Mouse (Mus musculus): ENCODE measurements at regions not wholly inside any gene's neighbourhood (a gene's known extent, or its start where the extent isn't known, plus 50 kb on each side); places are given as distances from the start of the nearest gene placed in this dataset.
A peak's percentile ranks its signal among the peaks of the same experiment; 100 is the strongest.

DNA sequence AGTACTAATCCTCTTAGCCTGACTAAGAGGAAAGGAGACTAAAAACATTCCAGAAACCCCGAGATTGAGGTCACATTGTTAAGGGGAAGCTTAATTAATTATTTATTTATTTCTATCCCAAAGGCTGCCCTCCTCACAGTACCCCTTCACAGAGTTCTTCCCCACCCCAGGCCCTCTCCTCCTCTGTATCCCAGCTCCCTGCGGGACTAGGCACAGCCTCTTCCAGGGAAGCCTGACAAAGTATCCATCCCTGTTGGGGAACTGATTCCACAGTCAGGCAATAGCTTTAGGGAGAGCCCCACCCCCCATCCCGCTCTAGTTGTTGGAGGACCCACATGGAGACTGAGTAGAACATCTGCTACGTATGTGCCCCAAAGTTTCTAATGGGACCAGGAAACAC lies 254.6 kb downstream of the Atp23 start:
- DNase-seq (ENCODE audit: low read depth, low spot score), result no peak

- DNase-seq (ENCODE audit: low read depth, low spot score), result no peak
Observed at GRCm38 (mm10) chr10:126641792-126642289, 259.3 kb downstream of the Atp23 start.

- DNase-seq (ENCODE audit: low read depth, low spot score), result no peak
Observed at GRCm38 (mm10) chr10:126634731-126635130, 266.4 kb downstream of the Atp23 start.

- DNase-seq (ENCODE audit: low read depth, low spot score), result peak; percentile 2
Observed at GRCm38 (mm10) chr10:126628057-126628456, 273.1 kb downstream of the Atp23 start.

- peak; percentile 20 for DNase-seq (ENCODE audit: low read depth, low spot score)
Observed at GRCm38 (mm10) chr10:126625466-126625865, 275.7 kb downstream of the Atp23 start.

- no peak for DNase-seq (ENCODE audit: low read depth, low spot score)
Observed at GRCm38 (mm10) chr10:126620802-126621201, 280.4 kb downstream of the Atp23 start.

- DNase-seq (ENCODE audit: low read depth, low spot score), result no peak
Observed at GRCm38 (mm10) chr10:126619970-126620369, 281.2 kb downstream of the Atp23 start.

DNA sequence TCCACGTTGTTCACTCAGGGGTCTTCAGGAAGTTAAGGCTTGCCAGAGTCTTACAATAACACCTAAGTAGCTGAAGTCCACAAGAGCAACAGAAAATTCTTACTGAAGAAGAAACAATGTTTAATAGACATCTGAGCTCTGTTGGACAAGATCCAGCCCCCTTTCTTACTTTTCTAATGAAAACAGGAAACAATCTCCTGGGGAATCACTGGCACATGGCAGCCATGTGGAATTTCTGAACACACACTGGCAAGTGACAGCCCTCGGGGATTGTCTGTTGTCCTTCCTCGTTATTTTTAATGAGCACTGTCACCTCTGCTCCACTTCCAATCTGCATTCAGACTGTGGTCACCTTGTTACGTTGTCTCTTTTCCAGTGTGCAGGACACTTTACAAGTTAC lies 288.9 kb downstream of the Atp23 start:
- no peak for DNase-seq (ENCODE audit: low read depth, low spot score)

DNA sequence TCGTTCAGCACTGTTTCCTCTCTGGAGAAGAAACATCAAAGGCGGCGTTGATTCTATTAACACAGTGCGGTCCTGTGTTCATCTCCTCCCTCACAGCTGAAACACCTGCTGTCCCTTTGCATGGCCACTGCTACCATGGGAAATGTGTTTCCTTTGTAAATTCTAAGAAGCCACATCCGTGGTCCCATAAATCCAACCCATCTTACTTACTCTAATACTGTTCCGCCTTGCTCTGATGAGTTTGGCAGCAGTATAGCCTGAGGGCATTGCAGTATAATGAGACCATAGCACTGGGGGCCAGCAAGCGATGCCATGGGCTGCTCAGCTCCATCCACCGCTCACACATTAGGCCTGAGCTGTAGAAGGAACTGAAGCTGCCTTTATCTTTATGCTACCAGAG lies 290.6 kb downstream of the Atp23 start:
- no peak for DNase-seq (ENCODE audit: low read depth, low spot score)

DNA sequence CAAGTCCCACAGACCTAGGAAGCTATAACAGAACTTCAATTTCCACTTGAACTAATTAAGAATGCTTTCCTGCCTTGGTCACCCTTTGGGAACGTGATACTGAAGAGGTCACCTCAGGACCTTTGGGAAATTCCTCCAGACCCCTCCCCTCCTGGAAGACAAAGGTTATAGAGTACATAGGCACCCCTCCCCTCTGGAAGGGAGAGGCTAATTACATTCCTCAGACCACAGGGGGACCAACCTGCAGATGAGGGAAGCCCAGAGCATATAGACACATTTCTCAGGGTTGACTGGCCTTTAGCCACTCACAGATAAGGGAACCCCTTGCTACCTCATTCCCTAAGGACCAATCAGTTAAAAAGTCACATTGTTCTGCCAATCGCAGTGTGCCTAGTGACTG lies 301.5 kb downstream of the Atp23 start:
- no peak for DNase-seq (ENCODE audit: low read depth, low spot score)

GRCm38 (mm10) chr10:126568155-126568554 lies 333.0 kb downstream of the Atp23 start:
- no peak for DNase-seq (ENCODE audit: low read depth, low spot score)

DNA sequence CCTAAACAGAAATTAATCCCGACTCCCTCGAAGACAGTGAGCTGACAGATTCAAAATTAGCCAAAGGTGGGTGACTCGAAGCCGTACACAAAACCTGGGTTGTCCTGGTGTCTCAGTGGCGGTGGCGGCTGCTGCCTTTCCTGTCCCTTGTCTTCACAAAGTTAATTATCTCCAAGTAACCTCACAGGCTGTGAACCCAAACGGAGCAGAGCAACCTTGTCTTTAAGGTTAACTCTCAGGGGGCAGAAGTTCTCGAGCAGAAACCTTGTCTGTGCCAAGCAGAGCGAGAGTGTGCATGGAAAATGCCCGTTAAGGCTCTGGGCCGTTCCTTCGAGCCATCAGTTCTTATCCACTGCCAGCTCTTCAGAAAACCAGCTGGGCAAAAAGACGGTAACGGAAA lies 335.8 kb downstream of the Atp23 start:
- no peak for DNase-seq (ENCODE audit: low read depth, low spot score)

DNA sequence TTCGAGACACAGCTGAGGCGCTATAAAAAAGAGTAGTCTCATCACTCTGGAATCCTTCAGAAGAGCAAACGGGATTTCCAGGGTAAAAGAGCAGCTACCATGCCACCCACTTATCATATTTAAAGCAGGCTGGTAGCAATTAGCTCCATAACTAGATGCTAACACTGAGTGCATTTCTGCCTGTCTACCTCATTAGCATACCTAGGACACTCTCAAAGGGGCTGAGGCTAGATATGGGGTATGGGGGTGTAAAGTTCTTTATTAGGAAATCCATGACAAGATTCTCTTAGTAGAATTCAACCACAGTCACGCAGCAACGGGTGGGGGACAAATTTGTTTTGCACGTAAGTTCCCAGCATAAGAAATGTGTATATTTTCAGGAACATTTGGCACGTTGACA lies 346.1 kb downstream of the Atp23 start:
- no peak for DNase-seq (ENCODE audit: low read depth, low spot score)

- DNase-seq (ENCODE audit: low read depth, low spot score), result no peak
Observed at GRCm38 (mm10) chr10:126531950-126532349, 369.2 kb downstream of the Atp23 start.

DNA sequence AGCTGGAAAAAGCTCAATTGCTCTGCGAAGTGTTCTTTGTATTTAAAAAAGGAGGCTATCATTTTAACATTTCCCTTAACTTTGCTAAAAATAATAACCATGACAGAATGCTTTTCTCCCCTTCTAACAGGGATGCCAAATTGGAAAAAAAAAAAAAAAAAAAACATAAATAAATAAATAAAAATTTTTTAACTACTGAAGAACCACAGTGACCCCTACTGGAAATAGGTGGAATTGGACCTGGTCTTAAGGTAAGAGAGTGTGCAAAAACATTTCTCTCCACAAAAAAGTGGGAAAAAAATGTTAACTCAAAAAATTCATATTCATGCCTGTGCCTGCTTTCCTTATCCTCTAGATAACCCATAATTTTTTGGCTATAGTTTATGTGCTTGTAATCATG lies 369.8 kb downstream of the Atp23 start:
- peak; percentile 54 for DNase-seq (ENCODE audit: low read depth, low spot score)

- DNase-seq (ENCODE audit: low read depth, low spot score), result no peak
Observed at GRCm38 (mm10) chr10:126528801-126529200, 372.4 kb downstream of the Atp23 start.

- DNase-seq (ENCODE audit: low read depth, low spot score), result no peak
Observed at GRCm38 (mm10) chr10:126526186-126526585, 375.0 kb downstream of the Atp23 start.

DNA sequence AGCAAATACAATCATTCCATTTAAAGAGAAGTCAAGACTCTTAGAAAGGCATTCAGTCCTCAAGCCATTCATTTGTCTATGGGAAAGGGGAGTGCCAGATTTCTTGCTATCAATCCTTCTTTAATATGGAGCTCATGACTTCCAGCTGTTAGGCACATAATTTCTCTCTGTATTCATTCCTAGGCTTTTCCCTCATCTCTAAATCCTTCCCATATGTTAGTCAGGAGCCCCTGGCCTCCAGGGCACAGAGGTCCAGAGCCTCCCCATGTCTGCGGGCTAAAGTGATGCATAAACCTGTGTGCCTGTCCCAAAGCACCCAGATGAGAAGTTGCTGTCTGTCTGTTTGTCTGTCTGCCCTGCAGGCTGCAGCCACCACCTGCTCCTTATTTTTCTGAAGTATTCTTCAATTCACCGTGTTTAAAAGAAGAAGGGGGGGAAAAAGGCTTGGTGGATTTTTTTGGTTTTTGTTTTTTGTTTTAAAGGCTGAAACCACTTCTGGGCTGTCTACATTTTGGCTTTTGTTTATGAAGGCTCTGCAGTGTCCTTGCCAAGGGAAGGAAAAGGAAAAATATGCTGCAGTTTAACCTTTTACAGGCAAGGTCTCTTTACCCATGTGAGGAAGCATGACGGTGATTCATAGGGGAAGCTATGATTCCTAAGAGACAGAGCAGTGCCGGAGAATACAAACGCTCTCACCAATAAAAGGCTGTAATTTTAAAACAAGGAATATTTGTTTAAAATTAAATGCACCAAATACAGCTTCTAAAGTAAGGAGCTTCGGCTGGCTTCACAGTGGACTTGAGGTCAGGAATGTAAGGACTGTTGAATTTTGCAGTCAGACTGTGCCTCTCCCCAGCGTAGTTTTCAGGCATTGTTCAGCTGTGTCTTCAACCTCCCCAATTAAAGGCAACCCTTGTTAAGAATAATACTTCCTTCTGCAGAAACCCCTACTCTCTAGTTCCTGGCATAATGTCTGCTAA lies 379.0 kb downstream of the Atp23 start:
- no peak for DNase-seq (ENCODE audit: low read depth, low spot score)

DNA sequence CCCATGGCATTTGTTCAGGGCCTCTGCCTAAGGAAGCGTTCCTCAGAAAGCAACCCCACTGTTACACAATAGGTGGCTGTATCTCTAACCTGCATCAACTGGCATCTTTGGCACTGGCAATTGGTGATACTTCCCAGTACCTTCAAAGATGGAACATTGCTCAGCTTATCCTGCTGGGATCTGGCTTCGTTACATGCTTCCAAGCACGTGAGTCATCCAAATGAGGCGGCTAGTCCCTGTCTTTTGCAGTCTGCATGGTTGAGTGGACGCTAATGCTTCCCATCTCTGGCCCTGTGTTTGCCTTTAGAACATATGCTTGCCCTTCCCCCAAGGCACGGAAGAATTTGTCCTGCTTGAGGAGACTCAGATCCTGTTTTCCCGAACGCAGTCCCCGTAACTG lies 380.2 kb downstream of the Atp23 start:
- DNase-seq (ENCODE audit: low read depth, low spot score), result no peak

- no peak for DNase-seq (ENCODE audit: low read depth, low spot score)
Observed at GRCm38 (mm10) chr10:126513185-126513584, 388.0 kb downstream of the Atp23 start.

DNA sequence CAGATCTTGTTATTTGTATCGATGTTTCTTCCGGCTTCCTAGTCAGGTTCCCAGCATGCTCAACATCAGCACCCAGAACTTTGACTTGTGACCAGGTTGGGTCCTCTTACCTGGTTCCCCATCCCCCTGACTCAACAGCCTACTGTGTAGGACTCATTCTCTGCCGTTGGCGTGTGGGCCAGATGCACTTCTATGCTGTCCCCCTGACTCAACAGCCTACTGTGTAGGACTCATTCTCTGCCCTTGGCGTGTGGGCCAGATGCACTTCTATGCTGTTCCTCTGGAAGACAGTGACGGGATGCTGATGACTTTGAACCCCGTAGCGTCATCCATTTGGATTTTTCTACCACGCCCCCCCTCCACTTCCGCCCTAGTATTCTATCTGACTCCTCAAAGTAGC lies 389.6 kb downstream of the Atp23 start:
- no peak for DNase-seq (ENCODE audit: low read depth, low spot score)

DNA sequence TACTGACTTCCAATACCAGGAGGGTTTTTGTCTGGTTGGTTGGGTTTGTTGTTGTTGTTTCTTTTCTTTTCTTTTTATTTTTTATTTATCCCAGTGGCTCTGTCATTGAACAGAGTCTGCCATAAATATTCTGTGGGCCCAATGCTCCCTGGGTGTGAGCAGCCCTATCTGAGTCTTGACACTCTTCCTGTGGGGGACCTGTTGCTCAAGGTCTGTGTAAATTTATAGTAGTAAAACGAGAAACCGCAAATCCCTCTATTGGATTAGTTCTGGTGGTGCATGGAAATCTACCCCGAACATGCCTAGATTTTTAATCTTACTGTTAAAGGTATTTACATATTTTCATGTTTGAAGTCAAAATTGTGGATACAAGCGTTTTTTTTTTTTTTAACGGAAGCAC lies 395.2 kb downstream of the Atp23 start:
- no peak for DNase-seq (ENCODE audit: low read depth, low spot score)

DNA sequence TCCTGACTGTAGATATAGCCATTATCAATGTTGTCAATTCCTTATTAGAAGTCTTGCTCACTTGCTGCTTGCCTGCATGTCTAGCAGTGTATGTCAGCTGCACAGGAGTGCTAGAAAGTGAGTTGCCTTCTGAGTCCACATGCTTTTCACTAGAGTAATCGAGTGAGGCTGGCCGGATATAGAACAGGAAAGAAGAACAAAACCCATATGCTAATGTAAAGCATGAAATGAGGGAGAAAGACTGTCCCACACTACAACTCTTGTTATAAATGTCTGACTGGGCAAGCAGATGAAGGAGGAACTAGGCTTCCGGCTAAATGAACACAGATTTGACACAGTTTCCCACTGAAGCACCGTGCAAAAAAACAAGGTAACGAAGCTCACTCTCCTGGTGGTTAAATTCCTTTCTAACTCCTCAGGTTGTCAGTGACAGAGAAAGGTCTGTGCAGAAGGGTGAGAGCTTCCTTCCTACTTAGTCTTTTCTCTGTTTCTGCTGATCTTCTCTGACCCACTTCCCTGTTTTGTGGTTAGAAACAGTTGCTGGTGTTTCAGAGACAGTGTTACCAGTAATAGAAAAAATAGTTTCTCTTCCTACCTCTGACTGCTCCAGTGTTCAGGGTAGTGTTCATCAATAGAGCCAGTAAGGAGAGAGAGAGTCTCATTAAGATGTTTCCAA lies 399.0 kb downstream of the Atp23 start:
- no peak for DNase-seq (ENCODE audit: low read depth, low spot score)
